8 mouse cellular contexts compared by ENCODE assay signal in genomic region chr19:17030276-17030675, GRCm38 (mm10).
DNase-seq lines count a peak whose midpoint lies in the region; ATAC-seq and TF ChIP-seq lines count a peak whose summit lies in the region.

No protein-coding gene starts in this region.

- no peaks in the 10 kb centered on the region for H3K79me2 ChIP-seq in liver, adult 2 months (ENCODE audit: control insufficient read depth, insufficient read depth, low read length)

- no peak overlapping the region for H3K9ac ChIP-seq in kidney, embryonic 16.5 days (replicated peaks; ENCODE audit: low read length)
- H3K9ac ChIP-seq in liver, adult 2 months (ENCODE audit: low read depth, low read length): no peak overlapping the region

- no peaks in the 10 kb centered on the region for H3K27me3 ChIP-seq in kidney, embryonic 16.5 days (ENCODE audit: insufficient read depth, low read length)
- no peaks in the 10 kb centered on the region for H3K27me3 ChIP-seq in liver, adult 2 months (ENCODE audit: control insufficient read depth, insufficient read depth, low read length)

- no peaks in the 10 kb centered on the region for H3K9me3 ChIP-seq in kidney, embryonic 16.5 days (ENCODE audit: low read length)

- no peaks in the 10 kb centered on the region for H3K4me1 ChIP-seq in kidney, embryonic 16.5 days (ENCODE audit: insufficient read depth, low read length)
- no peaks in the 10 kb centered on the region for H3K4me1 ChIP-seq in liver, adult 2 months (ENCODE audit: control insufficient read depth, insufficient read depth, low read length)

- peak; percentile 66 for DNase-seq in kidney, adult 18-20 months
- DNase-seq in adipocyte (ENCODE audit: low spot score): peak; percentile 83
- peak; percentile 49 for DNase-seq in embryo, embryonic 11.5 days (ENCODE audit: low read depth, low spot score)
- peak; percentile 74 for DNase-seq in heart, postnatal 4 days
- peak; percentile 7 for DNase-seq in liver, adult 2 months (ENCODE audit: extremely low read depth, low read depth, low spot score)
- peak; percentile 64 for DNase-seq in ovary, postnatal 14 days (ENCODE audit: low spot score)
- peak; percentile 66 for DNase-seq in urinary bladder, postnatal 25 days (ENCODE audit: low spot score)

- peak; percentile 59; the same call in 1 of the 2 replicates for TF ChIP-seq CTCF in liver, adult 2 months (IDR thresholded peaks at IDR 0.05; ENCODE audit: low read depth, low read length)

- no peak for ATAC-seq in kidney, embryonic 16.5 days (ENCODE audit: low FRiP score, low TSS enrichment)

- H3K27ac ChIP-seq in kidney, embryonic 16.5 days (ENCODE audit: low read length): no peak overlapping the region
- H3K27ac ChIP-seq in liver, adult 2 months (replicated peaks; ENCODE audit: insufficient read depth, low read depth, low read length): no peak overlapping the region

- H3K4me3 ChIP-seq in kidney, embryonic 16.5 days (ENCODE audit: low read length): no peak overlapping the region
- no peak overlapping the region for H3K4me3 ChIP-seq in liver, adult 2 months (ENCODE audit: insufficient read depth, low read depth, low read length)

- WGBS in kidney, embryonic 16.5 days: 13% methylated on average over 3 of the region's 3 CpGs
- WGBS in liver, adult 2 months: 5% methylated on average over 3 of the region's 3 CpGs

- no peak for TF ChIP-seq POLR2A in liver, adult 2 months (IDR thresholded peaks at IDR 0.05; ENCODE audit: extremely low read depth, insufficient read depth, low read length)

- no peaks in the 10 kb centered on the region for H3K36me3 ChIP-seq in kidney, embryonic 16.5 days (ENCODE audit: insufficient read depth, low read length)
- H3K36me3 ChIP-seq in liver, adult 2 months (ENCODE audit: control insufficient read depth, insufficient read depth, low read length): no peaks in the 10 kb centered on the region

- H3K4me2 ChIP-seq in kidney, embryonic 16.5 days (replicated peaks; ENCODE audit: low read depth, low read length): no peak overlapping the region

Comparison
In these comparisons a context has a peak if more than half of its experiments do, and no peak if none do; other contexts are left out.
1. DNase-seq: peak in every context shown above with its lines; median percentile 83 in adipocyte; 74 in heart, postnatal 4 days; 66 in kidney, adult 18-20 months; 66 in urinary bladder, postnatal 25 days; 64 in ovary, postnatal 14 days; 49 in embryo, embryonic 11.5 days; 7 in liver, adult 2 months.